Mouse (Mus musculus): Measurements from ENCODE around the gene Klk1. TPM values are rescaled to one million over a fixed set of nuclear protein-coding genes. Genes with fewer than 3 reads are reported as not detected.

The Klk1 gene
- total RNA-seq, 1 experiment, result 4.0 TPM

DNA sequence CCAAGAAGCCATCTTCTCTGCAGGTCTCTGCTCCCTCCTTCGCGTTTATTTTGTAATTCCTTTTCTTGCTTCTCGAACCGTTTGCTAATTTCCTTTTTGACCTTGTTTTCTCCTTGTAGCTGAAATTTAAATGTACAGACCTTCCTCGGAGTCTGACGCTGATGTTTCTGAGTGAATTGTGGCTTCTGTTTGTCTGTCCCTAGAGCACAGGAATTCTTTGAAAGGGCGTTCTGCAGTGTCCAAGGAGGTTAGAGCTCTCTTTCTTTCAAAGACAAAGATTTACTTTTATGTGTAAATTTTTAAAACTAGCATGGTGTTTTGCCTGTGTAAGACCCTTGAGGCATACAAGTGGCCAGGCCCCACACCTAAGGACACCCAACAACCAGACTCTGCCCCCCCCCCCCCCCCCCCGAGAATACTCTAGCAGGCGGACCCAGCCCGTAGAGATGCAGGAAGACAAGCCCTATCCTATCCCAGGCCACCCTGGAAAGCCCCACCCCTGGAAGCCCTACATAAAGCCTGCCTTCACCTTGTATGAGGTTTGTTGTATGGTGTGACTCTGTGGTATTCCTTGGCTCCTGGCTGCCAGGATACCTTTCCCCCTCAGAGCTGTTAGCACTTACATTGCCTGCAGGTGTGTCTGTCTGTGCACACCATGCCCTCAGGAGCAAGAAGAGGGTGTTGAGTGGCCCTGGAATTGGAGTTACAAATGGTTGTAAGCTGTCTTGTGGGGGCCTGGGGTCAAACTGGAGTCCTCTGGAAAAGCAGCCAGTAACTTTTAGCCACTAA, 51.5 kb downstream of the Klk1 start:
- no peaks in the 10 kb centered on the region for H3K36me3 ChIP-seq (ENCODE audit: control insufficient read depth, insufficient read depth, low read length, poor library complexity, severe bottlenecking)
- no peak for TF ChIP-seq ZC3H11A (IDR thresholded peaks at IDR 0.05; ENCODE audit: borderline replicate concordance, low read depth, low read length)
- TF ChIP-seq ZNF384 (IDR thresholded peaks at IDR 0.05; ENCODE audit: low read depth, low read length), result no peak
- TF ChIP-seq MAFK (IDR thresholded peaks at IDR 0.05; ENCODE audit: insufficient read depth, low read depth, low read length), result no peak
- no peak for TF ChIP-seq HCFC1 (IDR thresholded peaks at IDR 0.05; ENCODE audit: borderline replicate concordance, insufficient read depth, low read length)
- no peak for TF ChIP-seq CHD2 (IDR thresholded peaks at IDR 0.05; ENCODE audit: low read depth, low read length)
- peak overlapping the region; percentile 95 for H3K27ac ChIP-seq (ENCODE audit: insufficient read depth, low read depth, low read length, poor library complexity, severe bottlenecking)
- peaks cover 0 to 18% of the 10 kb centered on the region in 2 experiments; a peak in 2 of 4 replicates for H3K4me1 ChIP-seq (ENCODE audit: control insufficient read depth in 2 of 2, insufficient read depth in 2 of 2, low read length in 2 of 2, poor library complexity in 1 of 2)
- peak overlapping the region; percentile 23; the same call in 1 of the 2 replicates for H3K9ac ChIP-seq (ENCODE audit: insufficient read depth, low read depth, low read length, poor library complexity, severe bottlenecking)
- no peaks in the 10 kb centered on the region for H3K9me3 ChIP-seq (ENCODE audit: control insufficient read depth, insufficient read depth, low read depth, low read length)
- DNase-seq (ENCODE audit: low read depth, low spot score), result peak; percentile 71
- 0 out of 4 replicates have a peak overlapping the region, but pooled peaks of 1 of the 2 experiments have one; percentile 16 for H3K4me3 ChIP-seq (ENCODE audit: insufficient read depth in 1 of 2, low read depth in 1 of 2, low read length in 2 of 2, poor library complexity in 1 of 2, severe bottlenecking in 1 of 2)
- in situ Hi-C loops (cut with MboI; ENCODE audit: low sequenced_read_pairs in 2 of 2, unreplicated experiment in 2 of 2), result no loop called here

DNA sequence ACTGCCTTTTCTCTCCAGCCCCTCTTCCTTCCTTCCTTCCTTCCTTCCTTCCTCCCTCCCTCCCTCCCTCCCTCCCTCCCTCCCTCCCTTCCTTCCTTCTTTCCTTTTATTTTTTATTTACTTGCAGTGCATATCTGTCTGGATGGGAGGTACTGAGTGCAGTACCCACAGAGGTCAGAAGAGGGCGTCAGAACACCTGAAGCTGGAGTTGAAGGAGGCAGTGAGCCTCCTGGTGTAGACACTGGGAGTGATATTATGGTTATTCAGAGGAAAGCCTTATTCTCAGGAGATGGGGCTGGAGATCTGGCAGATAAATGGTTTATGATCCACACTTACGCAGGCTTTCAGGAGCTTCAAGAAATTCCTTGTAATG, 52.1 kb downstream of the Klk1 start:
- in situ Hi-C loops (cut with MboI; ENCODE audit: low sequenced_read_pairs in 2 of 2, unreplicated experiment in 2 of 2), result no loop called here

More for the DNA sequence above, 52.1 kb downstream of the Klk1 start:
- no peaks in the 10 kb centered on the region for H3K36me3 ChIP-seq (ENCODE audit: control insufficient read depth, insufficient read depth, low read length, poor library complexity, severe bottlenecking)
- DNase-seq (ENCODE audit: low read depth, low spot score), result peak; percentile 66
- peaks cover 0 to 18% of the 10 kb centered on the region in 2 experiments; a peak in 2 of 4 replicates for H3K4me1 ChIP-seq (ENCODE audit: control insufficient read depth in 2 of 2, insufficient read depth in 2 of 2, low read length in 2 of 2, poor library complexity in 1 of 2)
- H3K9me3 ChIP-seq (ENCODE audit: control insufficient read depth, insufficient read depth, low read depth, low read length), result no peaks in the 10 kb centered on the region
- H3K27ac ChIP-seq (ENCODE audit: insufficient read depth, low read depth, low read length, poor library complexity, severe bottlenecking), result peak overlapping the region; percentile 95
- TF ChIP-seq ZC3H11A (IDR thresholded peaks at IDR 0.05; ENCODE audit: borderline replicate concordance, low read depth, low read length) (peak; percentile 65; the same call in 1 of the 2 replicates), CHD2 (IDR thresholded peaks at IDR 0.05; ENCODE audit: low read depth, low read length) (no peak)
- H3K4me3 ChIP-seq (ENCODE audit: insufficient read depth in 1 of 2, low read depth in 1 of 2, low read length in 2 of 2, poor library complexity in 1 of 2, severe bottlenecking in 1 of 2), result no peak overlapping the region
- no peak overlapping the region for H3K9ac ChIP-seq (ENCODE audit: insufficient read depth, low read depth, low read length, poor library complexity, severe bottlenecking)

Other genes with a start within 250 kb of the Klk1 start
- not detected in 2 replicates for gene Klk1b9, start 249.3 kb upstream of the Klk1 start, total RNA-seq (2012; rRNA removed)
- gene Klk1b11, start 229.5 kb upstream of the Klk1 start, total RNA-seq (2012; rRNA removed), result not detected in 2 replicates
- gene Klk1b26, start 213.2 kb upstream of the Klk1 start, total RNA-seq (2012; rRNA removed), result not detected in 2 replicates
- not detected in 2 replicates for gene Klk1b27, start 173.1 kb upstream of the Klk1 start, total RNA-seq (2012; rRNA removed)
- gene Klk1b21, start 123.0 kb upstream of the Klk1 start, total RNA-seq (2012; rRNA removed), result not detected in 2 replicates
- gene Klk1b22, start 112.7 kb upstream of the Klk1 start, total RNA-seq (2012; rRNA removed), result not detected in 2 replicates
- gene Klk1b16, start 88.6 kb upstream of the Klk1 start, total RNA-seq (2012; rRNA removed), result not detected in 2 replicates
- not detected in 2 replicates for gene Klk1b24, start 37.1 kb upstream of the Klk1 start, total RNA-seq (2012; rRNA removed)
- 0.40 TPM in 1 of 2 replicates, not detected in the other for gene Klk1b3, start 27.2 kb upstream of the Klk1 start, total RNA-seq (2012; rRNA removed)
- not detected in 2 replicates for gene Klk1b4, start 17.9 kb upstream of the Klk1 start, total RNA-seq (2012; rRNA removed)
- not detected in 2 replicates for gene Klk1b5, start 9.4 kb upstream of the Klk1 start, total RNA-seq (2012; rRNA removed)
- gene Gm36864, start 10.8 kb downstream of the Klk1 start, total RNA-seq (2012; rRNA removed), result not detected in 2 replicates
- gene 1700028J19Rik, start 21.3 kb downstream of the Klk1 start, total RNA-seq (2012; rRNA removed), result 0.42 and 0.58 TPM in 2 replicates
- 127 and 194 TPM in 2 replicates for gene 2410002F23Rik, start 21.4 kb downstream of the Klk1 start, total RNA-seq (2012; rRNA removed)
- 0.18 and 0.58 TPM in 2 replicates for gene Acp4, start 32.0 kb downstream of the Klk1 start, total RNA-seq (2012; rRNA removed)
- 1.4 TPM in 1 of 2 replicates, not detected in the other for gene Gm15517, start 36.1 kb downstream of the Klk1 start, total RNA-seq (2012; rRNA removed)
- 2.2 TPM in 2 replicates for gene Clec11a, start 81.5 kb downstream of the Klk1 start, total RNA-seq (2012; rRNA removed)
- 1.0 and 1.5 TPM in 2 replicates for gene Shank1, start 84.9 kb downstream of the Klk1 start, total RNA-seq (2012; rRNA removed)
- 5.8 and 8.0 TPM in 2 replicates for gene Syt3, start 158.7 kb downstream of the Klk1 start, total RNA-seq (2012; rRNA removed)
- 1.4 and 4.8 TPM in 2 replicates for gene 1700008O03Rik, start 160.5 kb downstream of the Klk1 start, total RNA-seq (2012; rRNA removed)
- gene Lrrc4b, start 203.7 kb downstream of the Klk1 start, total RNA-seq (2012; rRNA removed), result 0.18 TPM in 1 of 2 replicates, not detected in the other
- not detected in 2 replicates for gene Aspdh, start 240.0 kb downstream of the Klk1 start, total RNA-seq (2012; rRNA removed)
- 18.6 and 18.9 TPM in 2 replicates for gene Josd2, start 242.6 kb downstream of the Klk1 start, total RNA-seq (2012; rRNA removed)

All from ES-E14 (cell line).